Mouse (Mus musculus): ENCODE data around the gene Misp.

DNA sequence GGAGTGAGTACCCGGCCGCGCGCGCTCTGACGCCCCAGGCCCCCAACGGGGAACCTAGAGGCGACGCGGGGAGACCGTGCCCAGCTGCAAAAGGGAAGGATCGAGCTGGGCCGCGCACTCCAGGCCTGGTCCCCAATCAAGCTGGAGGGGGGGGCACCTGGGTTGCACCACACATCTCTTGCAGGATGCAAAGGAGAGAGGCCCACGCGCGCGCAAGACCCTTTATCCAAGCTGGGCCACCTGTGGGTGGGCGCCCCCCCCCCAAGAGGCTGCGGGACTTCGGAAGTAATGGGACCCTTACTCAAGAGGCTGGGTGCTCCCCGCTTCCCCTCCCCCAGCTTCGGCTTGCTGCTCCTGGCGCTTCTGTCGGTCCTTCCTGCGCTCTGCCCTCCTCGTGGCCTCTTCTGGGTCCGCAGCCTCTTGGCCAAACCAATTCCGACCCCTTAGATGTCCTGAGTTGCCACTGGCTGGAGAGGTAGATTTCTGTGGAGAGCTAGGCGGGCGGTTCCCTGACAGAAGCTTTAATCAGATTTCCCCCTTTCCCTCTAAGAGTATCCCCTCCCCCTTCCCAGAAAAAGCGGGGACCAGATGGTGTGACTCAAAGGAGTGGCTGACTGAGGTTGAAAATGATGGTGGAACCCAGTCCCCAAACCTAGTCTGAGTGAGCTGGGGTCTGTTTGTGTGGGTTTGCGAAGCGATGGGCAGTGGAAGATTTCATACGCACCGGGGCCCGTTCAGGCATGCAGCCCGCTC, 26.9 kb upstream of the Misp start:
- TF ChIP-seq CTCF (IDR thresholded peaks at IDR 0.05) (no peak), EP300 (IDR thresholded peaks at IDR 0.05) (no peak)
